Mouse (Mus musculus): Measurements from ENCODE around the gene Tenm2.

DNA sequence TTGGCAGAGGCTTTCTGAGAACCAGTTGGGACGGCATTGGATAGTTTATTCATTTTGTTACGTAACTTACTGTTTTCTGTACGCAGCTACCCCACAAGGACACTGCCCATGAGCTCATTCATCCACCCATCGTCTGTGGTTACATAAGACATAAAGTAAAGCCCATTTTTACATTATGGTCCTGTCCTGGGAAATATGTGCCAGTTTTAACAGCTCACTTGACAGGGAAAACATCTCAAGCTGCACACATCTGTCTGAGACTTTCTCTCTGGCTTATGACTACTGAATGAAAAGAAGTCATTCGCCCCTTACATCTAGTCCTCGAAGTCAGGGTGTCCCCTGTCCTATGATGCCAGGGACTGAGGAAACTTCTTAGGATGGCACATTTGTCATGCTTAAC, 884.4 kb downstream of the Tenm2 start:
- TF ChIP-seq CTCF (IDR thresholded peaks at IDR 0.05; ENCODE audit: control insufficient read depth, insufficient read depth, low read length) (no peak), POLR2A (IDR thresholded peaks at IDR 0.05; ENCODE audit: borderline replicate concordance, control insufficient read depth, low read depth, low read length) (no peak)

All from bone marrow, adult 2 months (tissue).